Mouse (Mus musculus) kidney, adult 18-20 months (tissue): ENCODE measurements around the gene Gucy2g.
"Not testable (repeated sequence)": the region's sequence is repeated elsewhere in the genome, so short reads cannot be mapped to it uniquely, and the experiment has no call there.

Experiments
- DNase-seq: peaks from one replicate; pipeline ENCODE4 v3.0.0; 2021

Gene Gucy2g

DNA sequence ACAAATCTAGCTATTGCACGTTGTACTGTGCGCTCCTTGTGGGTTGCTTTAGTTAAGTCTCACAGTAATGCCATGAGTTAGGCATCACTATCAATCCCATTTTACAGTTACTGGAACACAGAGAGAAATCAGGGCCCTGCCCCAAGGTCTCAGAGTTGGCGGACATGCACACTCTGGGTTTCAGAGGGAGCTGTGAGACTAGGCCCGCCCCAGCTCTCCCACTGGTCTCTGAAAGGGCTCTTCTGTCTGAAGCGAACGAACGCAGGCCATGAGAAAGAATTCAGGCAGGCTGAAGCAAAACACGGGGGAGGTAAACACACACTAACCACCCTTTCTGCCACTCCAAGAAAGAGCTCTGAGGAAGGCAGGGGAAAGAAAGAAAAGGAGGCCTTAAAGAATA lies 82.4 kb downstream of the Gucy2g start:
- no peak for DNase-seq

DNA sequence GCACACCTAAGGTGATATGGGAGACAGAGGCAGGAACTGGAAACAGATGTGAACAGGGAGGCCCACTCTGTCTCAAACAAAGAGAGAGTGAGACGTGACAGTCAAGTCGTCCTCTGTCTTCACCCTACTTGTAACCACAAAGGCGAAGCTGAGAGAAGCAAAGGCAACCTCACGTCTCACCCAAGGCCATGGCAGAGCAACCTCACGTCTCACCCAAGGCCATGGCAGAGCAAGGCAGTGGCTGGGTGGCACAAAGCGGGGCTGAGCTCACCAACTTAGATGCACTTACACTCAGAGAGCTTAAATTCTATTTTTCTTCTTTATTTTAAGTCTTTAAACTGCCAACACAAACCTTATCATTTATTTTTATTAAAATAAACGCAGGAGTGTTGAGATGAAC lies 84.0 kb downstream of the Gucy2g start:
- DNase-seq = no peak

DNA sequence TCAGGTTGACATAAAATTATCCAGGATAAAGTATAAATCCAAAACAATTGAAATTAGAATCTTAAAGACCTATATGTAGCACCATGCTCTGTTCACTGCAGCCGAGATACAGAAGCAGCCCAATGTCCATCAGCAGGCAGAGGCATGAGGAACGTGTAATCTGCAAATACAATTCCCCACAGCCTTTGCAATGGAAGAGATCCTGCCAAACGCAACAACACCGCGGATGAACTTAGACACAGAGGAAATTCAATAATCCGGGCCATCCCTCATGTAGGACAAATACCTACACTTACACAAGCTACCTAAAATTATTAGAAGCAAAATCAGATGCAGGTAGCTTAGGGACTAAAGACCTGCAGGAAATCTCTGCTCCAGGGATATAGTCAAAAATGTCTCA lies 88.1 kb downstream of the Gucy2g start:
- DNase-seq = no peak

DNA sequence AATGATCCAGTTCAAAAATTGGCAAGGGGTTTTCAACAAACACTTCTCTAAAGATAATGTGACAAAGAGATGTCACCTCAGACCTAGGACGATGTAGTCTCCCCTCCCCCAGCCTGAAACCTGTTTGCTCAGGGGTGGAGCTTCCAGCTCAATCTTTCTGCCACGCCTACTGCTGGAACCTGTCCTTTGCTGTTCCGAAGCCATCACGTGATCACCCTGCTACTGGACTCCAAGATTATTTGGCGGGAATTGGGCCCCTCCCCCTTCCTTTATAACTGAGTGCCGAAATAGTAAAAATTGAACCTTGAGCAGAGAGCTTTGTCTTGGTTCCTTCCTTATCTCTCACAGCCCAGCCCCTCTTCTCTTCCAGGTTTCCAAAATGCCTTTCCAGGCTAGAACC lies 88.8 kb downstream of the Gucy2g start:
- not testable (repeated sequence) for DNase-seq

DNA sequence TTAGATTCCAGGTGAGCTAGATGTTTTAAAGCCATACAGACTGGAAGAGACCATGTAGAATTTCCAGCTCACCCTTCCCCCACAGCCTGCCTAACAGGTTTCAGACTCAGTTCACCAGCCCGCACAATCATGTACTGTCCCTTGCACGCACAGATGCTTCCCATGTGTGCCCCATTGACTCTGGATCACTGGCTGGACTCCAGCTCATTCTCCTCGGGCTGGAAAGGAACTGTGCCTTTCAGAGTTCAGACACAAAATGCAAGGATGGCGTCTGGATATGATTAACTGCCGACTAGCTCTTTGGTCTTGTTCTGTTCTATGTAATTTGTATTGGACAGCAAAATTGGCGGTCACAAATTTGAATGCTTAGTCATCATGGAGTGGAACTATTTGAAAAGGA lies 91.4 kb downstream of the Gucy2g start:
- DNase-seq = no peak

DNA sequence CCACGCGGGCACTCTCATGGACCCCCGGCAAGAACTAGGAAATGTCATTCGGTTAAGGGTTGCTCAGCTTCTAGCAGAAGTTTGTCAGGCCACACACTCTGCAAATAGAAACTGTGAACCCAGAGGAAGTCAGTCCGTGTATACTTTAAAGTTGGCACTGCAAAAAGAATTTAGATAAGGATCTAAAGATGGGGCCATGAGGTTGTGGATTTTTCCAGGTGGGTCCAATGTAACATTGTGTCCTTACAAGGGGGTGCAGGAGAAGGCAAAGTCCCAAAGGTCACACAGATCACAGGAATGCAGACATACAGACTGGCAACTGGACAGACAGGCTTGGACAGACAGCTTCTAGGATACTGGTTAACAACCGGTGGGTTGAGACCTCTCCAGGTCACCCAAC lies 92.9 kb downstream of the Gucy2g start:
- DNase-seq = no peak
